Mouse (Mus musculus): ENCODE measurements around the gene Cox5a.

Gene Cox5a

GRCm38 (mm10) chr9:57521056-57521911 lies at the start of gene Cox5a:
Gene Cox5a (plus strand): TSS chr9:57521274.
- DNase-seq (ENCODE audit: extremely low spot score), result peak; percentile 90

DNA sequence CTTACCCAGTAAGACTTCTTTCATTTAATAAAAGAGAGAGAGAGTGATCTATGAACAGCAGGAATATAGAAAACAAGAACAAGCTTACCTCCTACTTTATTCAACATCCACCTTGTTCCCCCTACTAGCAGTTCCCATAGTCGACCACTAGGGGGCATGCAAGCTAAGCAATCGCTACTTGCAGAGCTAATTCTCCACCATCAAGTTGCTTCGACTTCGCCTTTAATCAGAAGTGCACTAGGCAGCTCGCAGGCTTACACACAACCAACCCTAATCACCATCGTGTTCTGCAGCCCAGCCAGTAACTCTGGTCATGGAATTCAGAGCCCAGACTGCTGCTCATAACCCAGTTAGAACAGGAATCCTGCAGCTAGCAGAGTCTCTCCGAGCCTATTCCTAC lies 35.3 kb upstream of the Cox5a start:
- peak; percentile 72 for DNase-seq (ENCODE audit: extremely low spot score)

DNA sequence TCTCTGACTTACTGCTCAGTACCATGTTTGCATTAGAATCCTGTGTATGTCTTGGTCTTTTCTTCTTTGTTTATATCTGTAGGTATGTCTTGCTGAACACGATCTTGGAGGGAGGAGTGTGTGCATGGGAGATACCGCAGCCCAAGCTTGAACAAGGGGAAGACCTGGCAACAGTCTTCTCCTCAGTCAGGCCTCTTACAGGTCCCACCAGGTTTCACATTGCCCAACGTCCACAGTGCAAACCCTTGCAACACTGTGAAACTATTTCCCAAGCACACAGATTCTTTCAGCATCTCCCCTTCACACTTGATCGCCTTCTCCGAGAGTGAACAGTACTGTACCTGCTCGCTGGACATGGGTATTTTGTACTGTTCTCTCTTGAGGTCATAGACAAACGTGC lies 33.3 kb upstream of the Cox5a start:
- no peak for DNase-seq (ENCODE audit: extremely low spot score)

- no peak for DNase-seq (ENCODE audit: extremely low spot score)
Observed at GRCm38 (mm10) chr9:57493532-57493931, 27.5 kb upstream of the Cox5a start.

DNA sequence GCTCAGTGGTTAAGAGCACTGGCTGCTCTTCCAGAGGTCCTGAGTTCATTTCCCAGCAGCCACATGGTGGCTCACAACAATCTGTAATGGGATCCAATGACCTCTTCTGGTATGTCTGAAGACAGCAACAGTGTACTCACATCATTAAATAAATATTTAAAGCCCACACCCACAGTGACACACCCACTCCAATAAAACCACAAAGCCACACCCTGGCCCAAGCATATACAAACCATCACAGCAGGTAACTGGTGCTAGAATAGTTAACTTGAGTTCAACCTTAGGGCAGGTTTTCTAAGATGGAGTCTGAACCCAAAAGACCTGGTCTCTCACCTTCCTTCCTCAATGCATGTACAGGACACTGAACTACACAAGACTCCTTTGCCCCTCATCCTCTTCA lies 26.1 kb upstream of the Cox5a start:
- no peak for DNase-seq (ENCODE audit: extremely low spot score)

- no peak for DNase-seq (ENCODE audit: extremely low spot score)
Observed at GRCm38 (mm10) chr9:57497236-57497635, 23.8 kb upstream of the Cox5a start.

GRCm38 (mm10) chr9:57498536-57498935 lies 22.5 kb upstream of the Cox5a start:
- DNase-seq (ENCODE audit: extremely low spot score), result no peak

GRCm38 (mm10) chr9:57501452-57501851 lies 19.6 kb upstream of the Cox5a start:
- no peak for DNase-seq (ENCODE audit: extremely low spot score)

- DNase-seq (ENCODE audit: extremely low spot score), result peak; percentile 45
Observed at GRCm38 (mm10) chr9:57501861-57502260, 19.2 kb upstream of the Cox5a start.

DNA sequence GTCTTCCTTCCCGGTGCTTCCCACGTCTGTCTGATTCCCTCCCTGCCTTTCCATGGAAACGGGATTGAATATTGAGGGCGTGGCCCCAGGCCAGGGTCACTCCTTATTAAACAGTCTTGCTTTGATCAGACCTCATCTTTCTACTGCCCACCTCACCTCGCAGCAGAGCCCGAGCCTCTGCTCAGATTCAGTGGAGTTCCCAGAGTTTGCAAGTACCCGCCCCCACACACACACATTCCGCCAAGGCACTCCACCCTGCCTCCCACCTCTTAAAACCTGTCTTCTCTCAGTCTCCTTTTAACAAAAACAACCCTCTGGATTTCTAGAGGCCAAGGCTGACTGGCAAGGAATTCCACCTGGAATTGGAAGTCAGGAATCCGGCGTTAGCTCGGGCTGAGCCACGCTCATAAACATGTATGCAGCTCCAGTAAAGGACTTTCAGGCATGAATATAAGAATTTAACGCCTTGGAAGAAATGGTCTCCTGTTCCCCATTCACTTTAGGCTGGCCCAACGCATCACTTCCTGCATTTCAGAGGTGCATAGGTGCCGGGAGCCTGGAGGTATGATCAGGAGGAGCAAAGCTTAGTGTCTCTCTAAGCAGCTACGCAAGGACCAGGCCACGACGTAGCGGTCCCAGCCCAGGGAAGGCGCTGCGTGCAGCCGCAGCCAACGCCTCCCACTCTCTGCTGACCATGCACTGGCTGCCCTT lies 18.0 kb upstream of the Cox5a start:
- peak; percentile 51 for DNase-seq (ENCODE audit: extremely low spot score)

DNA sequence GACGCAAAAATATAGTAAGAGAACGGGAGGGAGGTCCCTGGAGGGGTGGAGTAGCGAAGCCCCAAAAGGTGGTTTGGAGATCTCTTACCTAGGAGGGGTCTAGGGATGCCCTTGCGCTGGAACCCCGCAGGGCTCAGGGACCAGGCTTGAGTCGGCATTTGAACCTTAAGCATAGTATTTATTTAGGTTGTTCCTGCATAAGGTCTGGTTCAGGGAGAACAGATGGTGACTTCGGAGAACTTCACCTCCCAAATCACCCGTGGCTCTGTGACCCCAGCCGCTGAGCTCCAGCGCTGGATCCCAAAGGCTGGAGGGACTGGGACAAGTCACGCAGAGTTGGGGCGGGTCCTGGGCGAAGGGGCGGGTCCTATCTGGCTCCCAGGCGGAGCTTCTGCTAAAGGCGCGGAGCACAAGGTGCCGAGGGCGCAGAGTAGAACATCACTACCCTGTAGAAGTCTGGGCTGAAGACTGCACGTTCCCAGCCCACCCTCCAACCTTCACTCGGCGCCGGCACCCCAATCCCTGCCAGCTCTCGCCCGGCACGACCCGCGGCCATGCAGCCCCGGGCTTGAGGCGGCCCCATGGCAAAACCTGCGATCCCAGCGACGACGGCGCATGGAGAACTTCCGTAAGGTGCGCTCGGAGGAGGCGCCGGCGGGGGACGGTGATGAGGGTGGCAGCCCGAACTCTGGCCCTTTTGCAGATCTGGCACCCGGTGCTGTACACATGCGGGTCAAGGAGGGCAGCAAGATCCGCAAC lies 17.3 kb upstream of the Cox5a start, which contains the start of gene Rpp25:
TSS of gene Rpp25 (plus strand) at position 405 of the 759 bp plus-strand sequence.
- peak; percentile 74 for DNase-seq (ENCODE audit: extremely low spot score)

DNA sequence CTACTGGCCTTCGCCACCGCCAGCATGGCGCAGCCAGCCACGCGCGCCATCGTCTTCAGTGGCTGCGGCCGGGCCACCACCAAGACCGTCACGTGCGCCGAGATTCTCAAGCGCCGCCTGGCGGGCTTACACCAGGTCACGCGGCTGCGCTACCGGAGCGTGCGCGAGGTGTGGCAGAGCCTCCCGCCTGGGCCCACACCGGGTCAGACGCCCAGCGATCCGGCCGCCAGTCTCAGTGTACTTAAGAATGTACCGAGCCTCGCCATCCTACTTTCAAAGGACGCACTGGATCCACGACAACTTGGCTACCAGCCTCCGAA lies 16.7 kb upstream of the Cox5a start:
- peak; percentile 54 for DNase-seq (ENCODE audit: extremely low spot score)

DNA sequence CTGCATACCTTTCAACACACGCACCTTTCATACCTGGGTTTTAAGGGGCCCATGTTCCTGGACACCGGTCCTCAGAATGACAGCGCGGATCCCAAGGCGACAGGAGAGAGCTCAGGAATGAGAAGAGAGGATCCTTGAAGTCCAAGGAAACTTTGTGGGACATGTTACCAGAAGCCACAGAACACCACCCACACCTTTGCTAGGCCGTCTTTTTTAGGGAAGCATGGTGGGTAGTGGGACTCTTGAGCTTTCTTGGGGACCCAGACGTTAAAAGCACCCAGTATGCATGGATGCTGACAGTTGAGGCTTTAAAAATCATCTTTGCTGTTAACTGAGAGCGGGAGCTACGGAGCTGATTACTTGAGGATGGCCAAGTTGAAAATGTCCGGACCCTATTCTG lies 16.2 kb upstream of the Cox5a start:
- no peak for DNase-seq (ENCODE audit: extremely low spot score)

DNA sequence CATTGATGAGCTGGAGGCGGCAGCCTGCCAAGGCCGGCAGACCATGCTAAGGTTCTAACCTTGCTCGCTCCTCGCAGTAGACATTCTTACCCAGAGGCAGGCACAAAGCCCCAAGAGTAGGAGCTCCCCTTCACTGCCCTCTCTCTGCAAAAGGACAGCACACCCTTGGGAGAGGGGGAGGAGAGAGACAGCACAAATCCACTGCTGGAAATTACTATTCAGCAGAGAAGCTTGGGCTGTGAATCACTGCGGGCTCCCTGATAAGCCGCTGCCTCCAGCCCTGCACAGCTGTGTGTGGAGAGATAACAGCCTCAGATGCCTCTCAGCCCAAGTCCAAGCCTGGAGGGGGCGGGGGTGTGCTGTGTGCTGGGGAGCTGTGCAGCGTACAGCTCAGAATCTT lies 15.4 kb upstream of the Cox5a start:
- DNase-seq (ENCODE audit: extremely low spot score), result peak; percentile 49

- no peak for DNase-seq (ENCODE audit: extremely low spot score)
Observed at GRCm38 (mm10) chr9:57510577-57510976, 10.5 kb upstream of the Cox5a start.

GRCm38 (mm10) chr9:57517113-57517512 lies 4.0 kb upstream of the Cox5a start:
- DNase-seq (ENCODE audit: extremely low spot score), result peak; percentile 75

DNA sequence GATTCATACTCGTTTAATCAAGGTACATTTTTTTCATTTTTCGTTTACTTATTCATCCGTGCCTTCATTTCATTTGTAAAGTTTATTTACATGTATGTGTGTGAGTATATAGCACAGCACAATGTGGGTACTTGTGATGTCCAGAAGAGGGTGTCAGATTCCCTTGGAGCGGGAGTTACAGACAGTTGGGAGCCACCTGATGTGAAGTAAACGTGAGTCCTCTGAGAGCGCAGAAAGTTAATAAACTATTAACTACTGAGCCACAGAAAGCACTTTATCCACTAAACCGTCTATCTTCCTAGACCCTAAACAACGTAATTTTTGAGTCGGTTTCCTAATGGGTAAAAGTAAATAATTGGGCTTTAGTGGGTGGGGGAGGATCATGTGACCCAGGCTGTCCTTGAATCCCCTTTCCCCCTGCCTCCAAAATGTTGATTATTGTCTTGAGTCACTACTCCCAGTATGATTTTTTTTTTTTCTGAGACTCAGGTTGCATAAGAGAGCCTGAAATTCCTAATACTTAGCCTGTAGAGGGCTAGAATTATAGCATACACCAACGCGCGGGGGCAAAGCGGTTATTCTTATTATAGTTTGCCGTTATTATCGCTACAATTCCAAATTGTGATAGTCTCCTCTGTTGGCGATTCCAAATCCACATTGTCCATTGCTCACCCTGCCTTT lies 559 bp upstream of the Cox5a start:
- no peak for DNase-seq (ENCODE audit: extremely low spot score)

GRCm38 (mm10) chr9:57522114-57522860 lies 1.2 kb downstream of the Cox5a start:
- DNase-seq (ENCODE audit: extremely low spot score), result no peak

DNA sequence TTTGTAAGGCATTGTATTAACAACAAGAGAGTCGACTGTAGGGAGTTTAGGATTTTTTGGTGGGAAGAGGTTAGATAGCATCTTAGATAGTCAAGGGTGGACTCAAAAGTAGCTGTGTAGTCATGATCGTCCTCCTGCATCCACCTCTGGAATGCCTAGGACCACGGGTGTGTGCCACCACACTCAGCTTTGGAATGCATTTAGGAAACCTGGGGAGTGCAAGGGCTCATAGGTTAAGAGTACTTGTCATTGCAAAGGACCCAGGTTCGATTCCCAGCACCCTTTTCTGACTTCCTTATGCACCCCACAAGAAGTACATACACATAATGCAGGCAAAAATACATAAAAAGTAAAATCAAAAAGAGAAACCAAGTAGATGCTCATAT lies 1.8 kb downstream of the Cox5a start:
- no peak for DNase-seq (ENCODE audit: extremely low spot score)

DNA sequence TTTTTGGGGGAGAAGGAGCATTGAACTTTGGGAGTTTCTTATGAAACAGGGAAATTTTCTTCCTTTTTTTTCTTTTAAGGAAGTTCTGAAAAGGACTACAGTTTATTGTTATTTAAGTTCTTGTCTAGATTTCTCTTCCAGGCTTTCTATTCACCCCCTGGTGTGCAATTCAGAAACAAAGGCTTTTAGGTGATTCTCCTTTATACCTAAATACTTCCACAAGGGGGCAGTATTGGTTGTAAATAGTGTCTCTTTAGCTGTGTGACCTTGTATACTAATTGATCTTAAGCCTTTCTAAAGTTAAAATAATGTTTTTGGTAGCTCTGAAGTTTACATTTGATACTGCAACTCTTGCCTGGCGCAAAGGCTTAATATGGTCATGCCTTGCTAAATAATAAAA lies 2.7 kb downstream of the Cox5a start:
- DNase-seq (ENCODE audit: extremely low spot score), result peak; percentile 39

- no peak for DNase-seq (ENCODE audit: extremely low spot score)
Observed at GRCm38 (mm10) chr9:57524439-57524838, 3.4 kb downstream of the Cox5a start.
